Mouse (Mus musculus) spleen, adult 2 months (tissue): ENCODE results near the gene Spred2.

Experiments used
- CTCF ChIP-seq: fragments of 200-500 bp; IDR thresholded peaks from 2 replicates; pipeline ENCODE4 v1.5.1; 2011; ENCODE audit warnings: mild to moderate bottlenecking, inconsistent platforms; ENCODE audit not compliant: insufficient read depth, insufficient read length, insufficient replicate concordance; ENCODE audit errors: extremely low read depth
- POLR2A ChIP-seq: fragments of 200-500 bp; IDR thresholded peaks from 2 replicates; pipeline ENCODE4 v1.6.1; 2011; ENCODE audit warnings: low read depth, low read length, inconsistent platforms

DNA sequence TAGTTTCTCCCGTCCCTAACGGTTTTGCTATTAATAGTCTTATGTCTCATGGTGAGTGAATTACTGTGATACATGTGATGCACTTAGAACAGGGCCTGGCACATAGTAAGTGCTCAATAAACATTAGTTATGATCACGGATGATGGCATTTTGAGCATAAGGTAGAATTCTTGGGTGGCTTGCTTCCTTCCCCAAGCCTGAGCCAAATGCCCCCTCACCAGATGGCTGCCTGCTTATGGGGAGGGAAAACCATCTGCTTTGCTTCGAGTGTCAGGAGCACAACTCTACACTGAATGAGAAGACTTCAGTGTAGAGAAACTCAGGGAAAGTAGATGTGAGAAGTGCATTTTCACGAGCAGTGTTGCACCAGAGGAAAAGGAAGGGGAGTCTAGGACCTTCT is 24.6 kb upstream of the Spred2 start:
- no peak for TF ChIP-seq POLR2A
- TF ChIP-seq CTCF, result no peak
